Mouse (Mus musculus) forebrain, embryonic 11.5 days (tissue): ENCODE measurements at regions not wholly inside any gene's neighbourhood (a gene's known extent, or its start where the extent isn't known, plus 50 kb on each side); places are given as distances from the start of the nearest gene placed in this dataset.

Experiments used
- ATAC-seq: fragments of 200-750 bp; cut with Nextera tagmentation; replicated peaks from 2 replicates; pipeline ENCODE4 v1.8.0; 2017; ENCODE audit warnings: moderate TSS enrichment; ENCODE audit not compliant: low FRiP score
- DNase-seq: peaks from one replicate; pipeline ENCODE4 v3.0.0-alpha.2; 2017; ENCODE audit warnings: low spot score
- H3K27ac ChIP-seq: fragments of 300-500 bp; sonication (generic); 2 replicates; pipeline ENCODE4 v1.5.1; 2014; ENCODE audit warnings: low read depth, low read length
- H3K27me3 ChIP-seq: fragments of 300-500 bp; sonication (generic); 2 replicates; pipeline ENCODE4 v1.6.1; 2014; ENCODE audit warnings: mild to moderate bottlenecking, low read length, mixed read lengths; ENCODE audit not compliant: control insufficient read depth, insufficient read depth
- H3K36me3 ChIP-seq: fragments of 300-500 bp; sonication (generic); 2 replicates; pipeline ENCODE4 v1.6.1; 2014; ENCODE audit warnings: mild to moderate bottlenecking, low read length, moderate library complexity, mixed read lengths; ENCODE audit not compliant: control insufficient read depth, insufficient read depth
- H3K4me1 ChIP-seq: fragments of 300-500 bp; sonication (generic); replicated peaks from 2 replicates; pipeline ENCODE4 v1.6.1; 2014; ENCODE audit warnings: low read length, mixed read lengths; ENCODE audit not compliant: control insufficient read depth, insufficient read depth
- H3K4me2 ChIP-seq: fragments of 300-500 bp; sonication (generic); 2 replicates; pipeline ENCODE4 v1.6.1; 2014; ENCODE audit warnings: low read depth, mild to moderate bottlenecking, low read length, moderate library complexity, mixed read lengths; ENCODE audit not compliant: severe bottlenecking
- H3K4me3 ChIP-seq: fragments of 300-500 bp; sonication (generic); 2 replicates; pipeline ENCODE4 v1.5.1; 2014; ENCODE audit warnings: low read depth, low read length
- H3K9ac ChIP-seq: fragments of 300-500 bp; sonication (generic); 2 replicates; pipeline ENCODE4 v1.6.1; 2014; ENCODE audit warnings: low read length
- H3K9me3 ChIP-seq: fragments of 300-500 bp; sonication (generic); 2 replicates; pipeline ENCODE4 v1.6.1; 2016; ENCODE audit warnings: low read length, mixed read lengths; ENCODE audit not compliant: control insufficient read depth
- WGBS: fragments of 180-500 bp; shearing (Covaris S2); extraction: QIAGEN DNeasy Blood & Tissue Kit; methylation state at CpG from one replicate; pipeline ENCODE4 v1.1.7; 2014; 5-methylcytosine and 5-hydroxymethylcytosine counted together

DNA sequence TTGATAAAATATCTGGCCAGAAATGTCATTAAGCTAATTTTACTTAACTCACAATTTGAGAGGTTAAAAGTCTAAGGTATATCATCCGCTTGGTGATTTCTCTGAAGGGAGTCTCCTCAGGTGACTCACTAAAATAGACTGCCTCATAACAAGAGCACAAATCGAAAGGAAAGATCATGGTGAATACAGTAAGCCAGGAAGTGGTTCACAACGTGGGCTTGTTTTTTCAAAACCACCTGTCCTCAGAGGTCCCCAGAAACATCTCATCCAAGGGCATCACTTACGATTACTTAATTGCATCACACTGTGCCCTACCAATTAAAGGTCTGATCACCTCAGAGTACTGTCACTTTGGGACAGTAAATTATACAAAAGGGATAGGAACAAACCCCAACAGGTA is 1009.0 kb upstream of the Cited2 start:
- no peak overlapping the region for H3K4me3 ChIP-seq
- H3K27ac ChIP-seq, result no peak overlapping the region
- no peaks in the 10 kb centered on the region for H3K36me3 ChIP-seq
- H3K9me3 ChIP-seq, result no peaks in the 10 kb centered on the region
- H3K9ac ChIP-seq, result no peak overlapping the region
- no peaks in the 10 kb centered on the region for H3K4me1 ChIP-seq
- H3K4me2 ChIP-seq, result no peak overlapping the region
- H3K27me3 ChIP-seq, result no peaks in the 10 kb centered on the region
- 81% methylated on average over 4 of the region's 4 CpGs for WGBS
- DNase-seq, result no peak
- ATAC-seq, result no peak

DNA sequence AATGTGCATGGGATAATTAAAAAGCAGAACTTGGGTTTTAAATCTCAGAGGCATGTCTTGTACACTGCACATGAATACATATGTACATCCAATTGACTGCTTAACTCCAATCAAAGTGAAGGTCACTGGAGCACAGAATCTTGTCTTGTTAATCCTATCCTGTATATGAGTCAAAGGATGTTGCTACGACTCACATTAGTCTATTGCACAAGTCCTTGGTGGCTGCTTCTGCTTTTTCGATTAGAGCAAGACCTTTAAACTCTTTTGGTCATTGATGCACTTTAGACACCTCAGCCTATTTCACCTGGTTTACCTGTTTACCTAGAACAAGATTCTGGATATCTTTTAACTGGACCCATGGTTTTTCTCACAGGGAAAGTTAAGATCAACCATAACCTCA is 1008.5 kb upstream of the Cited2 start:
- H3K27me3 ChIP-seq, result no peaks in the 10 kb centered on the region
- no peaks in the 10 kb centered on the region for H3K36me3 ChIP-seq
- H3K27ac ChIP-seq, result no peak overlapping the region
- ATAC-seq (no peak), DNase-seq (no peak)
- 83% methylated on average over 2 of the region's 2 CpGs for WGBS
- no peak overlapping the region for H3K4me2 ChIP-seq
- no peaks in the 10 kb centered on the region for H3K9me3 ChIP-seq
- H3K4me1 ChIP-seq, result no peaks in the 10 kb centered on the region
- H3K9ac ChIP-seq, result no peak overlapping the region
- H3K4me3 ChIP-seq, result no peak overlapping the region

DNA sequence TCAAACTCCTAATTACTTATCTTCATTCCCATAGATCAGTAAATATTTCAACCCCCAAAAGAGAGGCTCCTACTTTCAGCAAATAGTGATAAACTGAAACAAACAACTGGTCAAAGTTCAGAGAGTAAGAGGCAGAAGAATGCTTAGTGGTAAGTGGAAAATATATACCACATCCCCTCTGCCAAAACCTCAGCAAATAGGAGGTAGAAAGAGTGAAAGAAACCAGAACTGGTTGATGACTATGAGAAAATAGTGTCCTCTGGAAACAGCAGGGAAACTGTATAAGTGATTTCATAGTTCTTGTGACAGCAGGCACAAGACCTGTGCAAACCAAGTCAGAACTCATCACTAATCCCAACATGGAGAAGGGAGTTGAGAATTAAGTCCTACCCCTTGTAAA is 980.8 kb upstream of the Cited2 start:
- no peak overlapping the region for H3K9ac ChIP-seq
- DNase-seq (no peak), ATAC-seq (no peak)
- no peaks in the 10 kb centered on the region for H3K36me3 ChIP-seq
- H3K9me3 ChIP-seq, result no peaks in the 10 kb centered on the region
- H3K4me1 ChIP-seq, result no peaks in the 10 kb centered on the region
- H3K27me3 ChIP-seq, result no peaks in the 10 kb centered on the region
- no peak overlapping the region for H3K4me2 ChIP-seq
- H3K27ac ChIP-seq, result no peak overlapping the region
- H3K4me3 ChIP-seq, result no peak overlapping the region

DNA sequence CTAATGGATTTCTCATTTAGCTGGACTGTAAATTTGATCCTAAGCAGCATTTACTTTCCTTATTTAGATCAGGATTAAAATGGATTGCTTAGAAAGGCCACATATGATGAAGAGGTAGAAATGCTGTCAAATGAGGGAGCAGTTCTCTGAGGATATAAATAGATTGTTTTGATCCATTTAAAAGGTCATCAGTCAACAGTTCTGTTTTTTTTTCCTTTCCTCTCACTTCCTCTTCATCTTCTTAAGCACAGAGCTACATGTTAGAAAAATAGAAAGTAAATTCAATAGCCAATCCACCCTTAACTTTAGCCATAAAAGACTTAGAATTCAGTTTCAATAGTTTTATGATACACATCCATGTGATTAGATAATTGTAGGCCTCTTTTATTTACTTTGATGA is 971.5 kb upstream of the Cited2 start:
- ATAC-seq (no peak), DNase-seq (no peak)
- Histone ChIP-seq H3K4me1 (no peaks in the 10 kb centered on the region), H3K27me3 (no peaks in the 10 kb centered on the region), H3K9ac (no peak overlapping the region), H3K4me2 (no peak overlapping the region), H3K9me3 (no peaks in the 10 kb centered on the region), H3K4me3 (no peak overlapping the region), H3K36me3 (no peaks in the 10 kb centered on the region), H3K27ac (no peak overlapping the region)

DNA sequence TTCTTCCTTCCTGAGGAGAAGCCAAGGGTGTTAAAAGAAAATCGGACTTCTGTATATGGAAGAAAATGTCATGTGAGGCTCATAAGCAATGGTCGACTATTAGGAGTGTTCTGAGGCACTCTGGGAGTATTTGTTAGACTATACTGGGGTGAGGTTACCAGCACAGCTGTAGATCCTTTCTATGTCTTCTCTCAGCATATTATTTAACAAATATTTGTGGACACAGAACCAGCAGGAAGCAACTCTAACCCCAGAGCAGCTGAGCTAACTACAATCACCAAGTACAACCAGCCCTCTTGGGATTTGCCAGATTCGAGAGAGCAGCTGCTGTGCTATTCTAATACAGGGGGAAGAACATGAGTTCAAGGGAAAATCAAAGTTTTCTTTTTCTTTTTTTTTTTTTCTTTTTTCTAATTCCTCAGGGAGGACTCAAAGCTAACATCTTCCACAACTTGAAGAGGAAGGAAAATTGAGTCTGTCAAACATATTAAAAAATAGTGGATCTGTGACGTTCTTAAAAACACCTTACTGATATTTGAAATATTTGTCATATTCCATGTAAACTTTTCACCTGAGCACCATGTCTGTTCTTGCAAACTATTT is 933.3 kb upstream of the Cited2 start:
- Histone ChIP-seq H3K27me3 (no peaks in the 10 kb centered on the region), H3K36me3 (no peaks in the 10 kb centered on the region), H3K9ac (no peak overlapping the region), H3K27ac (no peak overlapping the region), H3K4me2 (no peak overlapping the region), H3K4me3 (no peak overlapping the region), H3K4me1 (no peaks in the 10 kb centered on the region), H3K9me3 (no peaks in the 10 kb centered on the region)
- no peak for DNase-seq
- ATAC-seq, result no peak
- WGBS, result 71% methylated on average over 4 of the region's 4 CpGs

DNA sequence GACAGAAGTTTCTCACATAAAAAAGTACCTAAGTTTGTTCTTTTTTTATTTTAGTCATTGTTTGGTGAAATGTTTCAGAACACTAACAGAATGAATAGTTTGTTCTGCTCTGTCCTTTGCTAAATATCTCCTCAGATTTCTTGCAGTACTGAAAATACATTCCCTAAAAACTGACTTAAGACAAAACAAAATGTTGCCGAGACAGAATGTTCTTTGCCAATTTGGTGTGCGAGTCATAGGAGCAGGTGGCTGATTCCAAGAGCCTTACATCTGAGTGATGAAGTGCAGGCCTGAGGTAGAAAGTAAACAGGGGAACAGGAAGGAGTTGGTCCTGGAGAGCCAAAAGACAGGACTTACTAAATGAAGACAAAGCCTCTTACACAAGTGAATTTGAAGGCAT is 919.0 kb upstream of the Cited2 start:
- DNase-seq, result no peak
- WGBS, result 86% methylated on average over 2 of the region's 2 CpGs

DNA sequence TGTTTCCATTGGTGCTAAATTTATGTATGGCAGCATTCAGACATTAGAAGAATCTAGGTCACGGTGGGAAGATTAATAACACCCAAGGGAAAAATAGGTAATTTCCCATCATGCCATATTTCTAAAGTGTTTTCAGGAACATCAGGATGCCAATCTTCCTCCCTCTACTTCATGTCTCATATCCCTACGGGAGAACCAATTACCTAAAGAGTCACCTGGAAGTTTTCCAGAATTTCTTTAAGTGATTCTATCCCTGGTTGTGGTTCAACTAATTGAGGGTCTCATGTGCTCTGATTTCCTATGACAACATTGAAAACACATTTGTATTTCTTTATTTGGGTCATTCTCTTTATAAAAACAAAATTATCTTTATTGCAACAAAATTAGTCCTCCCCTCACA is 912.3 kb upstream of the Cited2 start:
- H3K4me2 ChIP-seq, result no peak overlapping the region
- 88% methylated on average over 2 of the region's 2 CpGs for WGBS
- H3K9ac ChIP-seq, result no peak overlapping the region
- H3K4me3 ChIP-seq, result no peak overlapping the region
- H3K4me1 ChIP-seq, result no peaks in the 10 kb centered on the region
- H3K9me3 ChIP-seq, result no peaks in the 10 kb centered on the region
- ATAC-seq, result no peak
- H3K27me3 ChIP-seq, result no peaks in the 10 kb centered on the region
- H3K36me3 ChIP-seq, result no peaks in the 10 kb centered on the region
- DNase-seq, result no peak
- no peak overlapping the region for H3K27ac ChIP-seq

More for the DNA sequence above, 919.0 kb upstream of the Cited2 start:
- H3K9me3 ChIP-seq, result no peaks in the 10 kb centered on the region
- H3K9ac ChIP-seq, result no peak overlapping the region
- ATAC-seq, result no peak
- H3K27me3 ChIP-seq, result no peaks in the 10 kb centered on the region
- no peak overlapping the region for H3K4me3 ChIP-seq
- no peak overlapping the region for H3K4me2 ChIP-seq
- no peaks in the 10 kb centered on the region for H3K4me1 ChIP-seq
- no peaks in the 10 kb centered on the region for H3K36me3 ChIP-seq
- H3K27ac ChIP-seq, result no peak overlapping the region

DNA sequence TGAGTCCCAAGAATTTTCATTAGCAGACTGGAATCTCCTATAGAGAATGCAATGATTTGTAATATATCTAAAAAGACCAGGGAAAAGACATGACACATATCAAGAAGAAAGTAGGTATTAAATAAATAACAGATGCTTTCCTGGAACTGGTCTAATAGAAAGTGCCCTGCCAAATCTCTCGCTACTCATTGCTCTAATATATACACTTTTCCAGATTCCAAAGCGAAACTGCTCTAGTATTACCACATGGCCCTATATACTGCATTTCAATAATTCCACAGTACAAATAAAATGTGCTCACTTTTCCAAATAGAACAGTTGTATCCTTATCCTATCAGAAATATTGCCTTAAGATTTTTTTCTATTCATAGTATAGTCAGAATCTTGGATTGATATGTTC is 909.0 kb upstream of the Cited2 start:
- H3K36me3 ChIP-seq, result no peaks in the 10 kb centered on the region
- H3K4me3 ChIP-seq, result no peak overlapping the region
- no peaks in the 10 kb centered on the region for H3K4me1 ChIP-seq
- no peak for DNase-seq
- no peak overlapping the region for H3K4me2 ChIP-seq
- H3K9ac ChIP-seq, result no peak overlapping the region
- no peak for ATAC-seq
- H3K27ac ChIP-seq, result no peak overlapping the region
- H3K9me3 ChIP-seq, result no peaks in the 10 kb centered on the region
- WGBS, result 86% methylated on average over 2 of the region's 2 CpGs
- no peaks in the 10 kb centered on the region for H3K27me3 ChIP-seq

DNA sequence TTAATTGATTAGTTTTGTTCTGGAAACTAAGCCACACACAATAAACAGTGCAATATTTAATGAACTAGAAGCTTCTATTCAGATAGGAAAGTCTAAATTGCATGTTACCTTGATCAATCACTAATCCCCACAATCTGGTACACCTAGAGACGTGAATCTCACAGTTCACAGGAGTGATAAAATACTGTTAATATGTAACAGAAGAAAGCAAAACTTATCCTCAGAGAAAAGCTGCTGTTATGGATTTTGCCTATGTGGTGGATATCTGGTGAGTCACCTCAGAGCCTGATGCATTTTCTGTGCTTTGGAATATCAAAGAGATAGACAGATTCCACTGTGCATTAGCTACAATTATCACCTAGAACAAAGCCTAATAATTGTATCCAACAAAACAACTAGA is 861.5 kb upstream of the Cited2 start:
- H3K4me2 ChIP-seq, result no peak overlapping the region
- H3K9me3 ChIP-seq, result no peaks in the 10 kb centered on the region
- WGBS, result 72% methylated on average over 1 of the region's 1 CpGs
- no peak overlapping the region for H3K27ac ChIP-seq
- DNase-seq (no peak), ATAC-seq (no peak)
- no peak overlapping the region for H3K4me3 ChIP-seq
- no peaks in the 10 kb centered on the region for H3K36me3 ChIP-seq
- no peak overlapping the region for H3K9ac ChIP-seq
- no peaks in the 10 kb centered on the region for H3K27me3 ChIP-seq
- H3K4me1 ChIP-seq, result no peaks in the 10 kb centered on the region
